Mouse (Mus musculus): Measurements from ENCODE around the gene Astn1. TPM values are rescaled to one million over a fixed set of nuclear protein-coding genes. Genes with fewer than 3 reads are reported as not detected.

Astn1 gene
- total RNA-seq, 2 experiments from 2014 or later = 0.98 to 1.1 TPM

- DNase-seq (ENCODE audit: low spot score) = no peak
- intact Hi-C loops (cut with DNase I) = no loop called here
Measured at GRCm38 (mm10) chr1:158597996-158598395, 235.9 kb downstream of the Astn1 start.

DNA sequence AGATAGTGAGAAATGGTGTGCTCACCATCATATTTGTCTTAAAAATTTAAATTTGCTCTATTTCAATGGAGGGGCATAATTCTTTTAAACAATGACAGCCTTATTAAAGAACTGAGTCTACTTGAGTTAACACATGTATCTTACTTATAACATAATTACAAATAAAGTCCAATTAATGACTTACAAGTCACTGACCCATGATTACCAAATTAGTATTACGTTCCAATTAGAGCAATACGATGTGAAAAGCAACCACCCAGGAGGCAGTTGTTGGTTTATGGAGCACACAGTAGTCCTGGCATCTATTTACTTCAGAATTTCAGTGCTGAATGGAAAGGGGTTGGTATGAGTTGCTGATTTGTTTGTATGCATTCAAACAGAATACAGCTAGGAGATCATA, 237.4 kb downstream of the Astn1 start:
- intact Hi-C loops (cut with DNase I) = no loop called here

DNA sequence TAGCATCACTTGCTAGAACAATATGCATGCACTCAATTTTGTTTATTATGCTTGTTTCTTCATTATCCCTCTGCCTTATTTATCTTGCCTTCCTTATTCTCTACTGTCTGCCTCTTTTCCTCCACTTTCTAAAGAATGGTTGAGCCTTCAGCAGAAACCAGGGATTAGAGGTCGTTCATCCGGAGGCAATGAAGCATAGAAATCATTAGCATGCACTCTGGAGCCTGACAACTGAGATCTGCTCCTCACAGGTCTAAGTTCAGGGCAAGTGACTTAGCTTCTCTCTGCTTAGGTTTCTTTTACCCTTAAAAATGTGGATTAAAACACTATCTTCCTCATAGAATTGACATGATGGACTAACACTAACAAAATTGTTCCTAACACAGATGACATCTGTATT, 241.0 kb downstream of the Astn1 start:
- DNase-seq (ENCODE audit: low spot score) = no peak
- intact Hi-C loops (cut with DNase I) = no loop called here

More for the DNA sequence above, 237.4 kb downstream of the Astn1 start:
- no peak for DNase-seq (ENCODE audit: low spot score)

DNA sequence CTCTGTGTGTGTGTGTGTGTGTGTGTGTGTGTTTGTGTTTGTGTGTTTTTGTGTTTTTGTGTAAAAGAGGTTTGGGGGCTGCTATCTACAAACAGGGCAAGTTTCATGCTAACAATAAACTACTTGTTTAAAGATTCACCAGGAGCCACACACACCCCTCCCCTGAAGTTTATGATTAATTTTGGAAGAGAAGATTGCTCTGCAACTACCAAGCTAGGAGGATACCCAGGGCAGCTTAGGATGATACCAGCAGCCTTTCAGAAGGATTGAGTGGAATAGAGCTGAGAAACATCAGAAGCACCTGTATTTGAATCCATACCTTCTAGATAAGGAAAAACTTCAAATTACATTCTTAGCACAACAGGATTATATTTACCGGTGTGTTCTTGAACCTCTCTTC, 242.1 kb downstream of the Astn1 start:
- intact Hi-C loops (cut with DNase I) = no loop called here

DNA sequence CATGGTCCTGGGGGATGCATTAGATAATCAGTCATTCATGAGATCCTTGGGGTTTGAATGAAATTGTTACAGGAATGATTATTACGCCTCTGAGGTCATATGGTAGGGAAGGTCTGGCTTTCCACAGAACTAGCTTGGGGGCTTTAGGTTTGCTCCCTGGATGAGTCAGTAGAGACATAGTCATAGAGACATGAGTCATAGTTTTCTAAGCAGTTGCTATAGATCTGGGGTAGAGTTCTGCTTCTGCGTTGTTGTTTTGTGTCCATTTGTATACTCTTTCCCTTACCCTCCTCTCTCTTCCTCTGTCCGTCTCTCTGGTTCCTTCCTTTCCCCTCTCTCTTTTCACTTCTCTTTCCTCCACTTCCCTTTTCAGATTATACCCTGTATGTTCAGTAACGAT, 243.5 kb downstream of the Astn1 start:
- intact Hi-C loops (cut with DNase I) = no loop called here

More for the DNA sequence above, 242.1 kb downstream of the Astn1 start:
- DNase-seq (ENCODE audit: low spot score) = no peak

GRCm38 (mm10) chr1:158606324-158606723, 244.3 kb downstream of the Astn1 start:
- no peak for DNase-seq (ENCODE audit: low spot score)
- intact Hi-C loops (cut with DNase I) = no loop called here

More for the DNA sequence above, 243.5 kb downstream of the Astn1 start:
- no peak for DNase-seq (ENCODE audit: low spot score)

DNA sequence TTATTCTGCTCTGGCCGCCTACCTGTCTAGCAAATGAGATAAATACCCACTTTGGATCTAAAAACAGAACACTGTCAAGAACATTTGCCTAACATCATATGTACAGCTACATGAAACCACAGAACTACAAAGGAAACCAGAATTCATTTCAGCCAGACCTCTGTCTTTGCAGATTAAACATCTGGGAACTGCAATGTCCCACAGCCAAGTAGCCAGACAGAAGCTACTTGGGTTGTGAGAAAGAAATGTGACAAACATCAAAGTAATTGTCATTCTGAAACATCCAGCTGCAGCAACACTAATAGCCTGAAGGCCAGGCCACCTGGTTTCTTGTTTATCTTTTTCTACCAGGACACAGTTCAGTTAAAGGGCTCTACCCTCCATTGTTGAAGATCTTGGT, 245.1 kb downstream of the Astn1 start:
- intact Hi-C loops (cut with DNase I) = no loop called here
- DNase-seq (ENCODE audit: low spot score) = no peak

GRCm38 (mm10) chr1:158615202-158615601, 253.1 kb downstream of the Astn1 start:
- intact Hi-C loops (cut with DNase I) = no loop called here
- DNase-seq (ENCODE audit: low spot score) = no peak

DNA sequence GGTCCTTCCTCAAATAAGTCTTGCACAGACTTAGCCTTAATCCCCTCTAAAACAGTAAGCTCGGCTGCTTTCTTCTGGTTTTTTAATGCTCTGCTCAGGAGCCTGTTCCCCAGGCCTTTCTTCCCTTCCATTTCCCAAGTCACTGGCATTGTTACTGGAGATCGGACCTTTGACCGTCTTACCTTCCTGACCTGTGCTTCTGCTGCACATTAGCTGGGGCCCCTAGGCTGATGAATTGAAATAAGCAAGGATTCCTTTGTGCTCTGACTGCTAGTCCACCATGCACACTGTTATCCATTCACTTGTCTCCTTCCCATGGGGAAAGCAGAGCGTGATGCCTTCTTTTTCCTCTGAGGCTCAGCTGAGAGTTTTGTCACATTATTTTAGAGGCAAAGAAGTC, 255.9 kb downstream of the Astn1 start:
- intact Hi-C loops (cut with DNase I) = no loop called here
- no peak for DNase-seq (ENCODE audit: low spot score)

- intact Hi-C loops (cut with DNase I) = no loop called here
Measured at GRCm38 (mm10) chr1:158632935-158633334, 270.9 kb downstream of the Astn1 start.

DNA sequence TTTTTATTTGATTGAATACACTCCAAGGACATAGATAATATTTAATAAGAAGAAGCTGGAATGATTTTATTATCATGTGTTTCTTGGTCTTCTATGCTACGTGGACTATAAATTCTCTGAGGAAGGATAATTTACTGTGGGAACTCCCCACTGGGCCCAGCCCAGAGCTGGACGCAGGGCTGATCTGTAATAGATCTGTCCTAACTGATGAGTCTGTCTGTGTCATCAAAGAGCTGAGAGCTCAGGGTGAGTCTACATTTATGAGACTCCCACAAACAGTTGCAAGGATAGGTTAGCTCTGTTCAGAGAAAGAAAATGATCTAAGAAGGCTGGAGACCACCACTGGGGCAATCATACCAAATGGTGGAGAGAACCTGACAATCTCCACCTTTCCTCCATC, 271.4 kb downstream of the Astn1 start:
- intact Hi-C loops (cut with DNase I) = no loop called here
- no peak for DNase-seq (ENCODE audit: low spot score)

More at GRCm38 (mm10) chr1:158632935-158633334, 270.9 kb downstream of the Astn1 start:
- no peak for DNase-seq (ENCODE audit: low spot score)

DNA sequence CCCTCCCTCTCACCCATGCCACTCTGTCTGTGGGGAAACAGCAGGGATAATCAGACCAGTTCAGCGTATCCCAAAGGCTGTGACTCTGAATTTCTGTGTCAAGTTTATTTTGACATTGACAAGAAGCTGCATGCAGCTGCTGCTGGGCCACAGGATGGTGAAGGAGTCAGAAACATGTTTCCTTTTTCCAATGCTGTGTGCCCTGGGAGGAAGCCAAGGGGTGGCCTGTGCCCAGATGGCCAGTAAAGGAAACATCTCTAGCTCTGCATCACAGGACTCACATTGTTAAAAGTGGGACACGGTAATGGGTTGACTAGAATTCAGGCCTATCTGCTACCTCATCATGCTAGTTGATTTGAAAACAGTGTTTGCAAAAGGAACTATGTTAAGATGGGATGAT, 279.2 kb downstream of the Astn1 start:
- intact Hi-C loops (cut with DNase I) = no loop called here
- DNase-seq (ENCODE audit: low spot score) = no peak

GRCm38 (mm10) chr1:158642247-158642646, 280.2 kb downstream of the Astn1 start:
- intact Hi-C loops (cut with DNase I) = no loop called here
- DNase-seq (ENCODE audit: low spot score) = no peak

GRCm38 (mm10) chr1:158652799-158653198, 290.7 kb downstream of the Astn1 start:
- intact Hi-C loops (cut with DNase I) = loop anchor here (5.0 to 10.0 kb wide), 2 partner anchors 308 to 905 kb away; no protein-coding TSS in a partner anchor
- DNase-seq (ENCODE audit: low spot score) = no peak

GRCm38 (mm10) chr1:158653808-158654520, 291.9 kb downstream of the Astn1 start:
- intact Hi-C loops (cut with DNase I) = loop anchor here (5.0 to 10.0 kb wide), 2 partner anchors 309 to 907 kb away; no protein-coding TSS in a partner anchor
- DNase-seq (ENCODE audit: low spot score) = no peak

- intact Hi-C loops (cut with DNase I) = loop anchor here (5.0 to 10.0 kb wide), 2 partner anchors 310 to 907 kb away; no protein-coding TSS in a partner anchor
- no peak for DNase-seq (ENCODE audit: low spot score)
Measured at GRCm38 (mm10) chr1:158654571-158655205, 292.6 kb downstream of the Astn1 start.

DNA sequence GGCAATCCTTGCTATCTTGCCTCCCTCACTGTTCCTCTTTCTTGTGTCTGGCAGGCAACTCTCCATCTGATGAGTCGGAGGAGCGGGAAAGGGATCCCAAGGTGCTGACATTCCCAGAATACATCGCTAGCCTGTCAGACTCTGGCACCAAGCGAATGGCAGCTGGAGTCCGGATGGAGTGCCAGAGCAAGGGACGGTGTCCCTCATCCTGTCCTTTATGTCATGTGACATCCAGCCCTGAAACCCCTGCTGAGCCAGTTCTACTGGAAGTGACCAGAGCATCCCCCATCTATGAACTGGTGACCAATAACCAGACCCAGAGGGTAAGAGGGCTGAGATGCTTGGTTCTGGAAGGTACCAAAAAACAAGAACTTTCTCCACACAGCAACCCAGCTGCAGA, 294.9 kb downstream of the Astn1 start:
- no peak for DNase-seq (ENCODE audit: low spot score)
- intact Hi-C loops (cut with DNase I) = loop anchor here (10.0 kb wide), 1 partner anchor 312 kb away; no protein-coding TSS in a partner anchor

GRCm38 (mm10) chr1:158666001-158666400, 303.9 kb downstream of the Astn1 start:
- no peak for DNase-seq (ENCODE audit: low spot score)
- intact Hi-C loops (cut with DNase I) = no loop called here

- DNase-seq (ENCODE audit: low spot score) = peak; percentile 4
- intact Hi-C loops (cut with DNase I) = loop anchor here (1.0 to 2.0 kb wide), 2 partner anchors 283 to 465 kb away; no protein-coding TSS in a partner anchor
Measured at GRCm38 (mm10) chr1:158669971-158670592, 308.0 kb downstream of the Astn1 start.

GRCm38 (mm10) chr1:158687726-158688125, 325.7 kb downstream of the Astn1 start:
- DNase-seq (ENCODE audit: low spot score) = no peak
- intact Hi-C loops (cut with DNase I) = no loop called here

DNA sequence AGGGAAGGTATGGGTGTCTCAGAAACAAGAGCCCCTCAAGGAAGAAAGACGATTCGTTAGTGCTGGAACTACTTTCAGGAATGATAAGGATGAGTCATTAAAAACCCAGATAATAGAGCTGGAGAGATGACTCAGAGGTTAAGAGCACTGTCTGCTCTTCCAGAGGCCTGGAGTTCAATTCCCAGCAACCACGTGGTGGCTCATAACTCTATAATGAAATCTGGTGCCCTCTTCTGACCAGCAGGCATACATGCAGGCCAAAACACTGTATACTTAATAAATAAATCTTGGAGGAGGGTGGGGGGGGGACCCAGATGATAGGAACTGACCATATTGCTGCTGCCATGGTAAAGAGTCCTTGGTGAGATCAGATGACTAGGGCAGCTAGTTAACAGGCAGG, 335.4 kb downstream of the Astn1 start:
- intact Hi-C loops (cut with DNase I) = no loop called here
- no peak for DNase-seq (ENCODE audit: low spot score)

Measured in heart, postnatal 25 days (tissue).